Mouse (Mus musculus) kidney, embryonic 16.5 days (tissue): ENCODE measurements around the gene Tmem178. TPM values are rescaled to one million over a fixed set of nuclear protein-coding genes. Genes with fewer than 3 reads are reported as not detected.

Source experiments
- ATAC-seq: fragments of 200-750 bp; cut with Nextera tagmentation; 2 replicates; pipeline ENCODE4 v1.8.0; 2017; ENCODE audit warnings: moderate TSS enrichment; ENCODE audit not compliant: low FRiP score, low TSS enrichment
- H3K27ac ChIP-seq: fragments of 300-500 bp; sonication (generic); 2 replicates; pipeline ENCODE4 v1.5.1; 2014; ENCODE audit warnings: low read length
- H3K27me3 ChIP-seq: fragments of 300-500 bp; sonication (generic); 2 replicates; pipeline ENCODE4 v1.6.1; 2014; ENCODE audit warnings: low read length, control low read depth, mixed read lengths; ENCODE audit not compliant: insufficient read depth
- H3K36me3 ChIP-seq: fragments of 300-500 bp; sonication (generic); 2 replicates; pipeline ENCODE4 v1.6.1; 2014; ENCODE audit warnings: low read length, control low read depth, mixed read lengths; ENCODE audit not compliant: insufficient read depth
- H3K4me1 ChIP-seq: fragments of 300-500 bp; sonication (generic); 2 replicates; pipeline ENCODE4 v1.6.1; 2014; ENCODE audit warnings: low read length, control low read depth, mixed read lengths; ENCODE audit not compliant: insufficient read depth
- H3K4me2 ChIP-seq: fragments of 300-500 bp; sonication (generic); replicated peaks from 2 replicates; pipeline ENCODE4 v1.6.1; 2014; ENCODE audit warnings: low read depth, low read length
- H3K4me3 ChIP-seq: fragments of 300-500 bp; sonication (generic); 2 replicates; pipeline ENCODE4 v1.5.1; 2014; ENCODE audit warnings: mild to moderate bottlenecking, low read length
- H3K9ac ChIP-seq: fragments of 300-500 bp; sonication (generic); replicated peaks from 2 replicates; pipeline ENCODE4 v1.6.1; 2014; ENCODE audit warnings: low read length
- H3K9me3 ChIP-seq: fragments of 300-500 bp; sonication (generic); 2 replicates; pipeline ENCODE4 v1.6.1; 2016; ENCODE audit warnings: low read length, control low read depth
- WGBS: fragments of 180-500 bp; shearing (Covaris S2); extraction: QIAGEN DNeasy Blood & Tissue Kit; methylation state at CpG from one replicate; pipeline ENCODE4 v1.1.7; 2014; 5-methylcytosine and 5-hydroxymethylcytosine counted together
- polyA plus RNA-seq: library from polyadenylated mRNA; unstranded; fragments of >200 nt; fragmentation: Nextera tagmentation; extraction: Ambion mirVana; gene quantifications from 2 replicates; pipeline ENCODE4 v1.2.1, GENCODE M21; 2015

Tmem178 gene
- polyA plus RNA-seq, 1 experiment from 2014 or later = 16.8 TPM

- no peaks in the 10 kb centered on the region for H3K4me1 ChIP-seq
- no peak overlapping the region for H3K4me3 ChIP-seq
- no peak overlapping the region for H3K4me2 ChIP-seq
- no peaks in the 10 kb centered on the region for H3K27me3 ChIP-seq
- WGBS = 70% methylated on average over 5 of the region's 5 CpGs
- no peak overlapping the region for H3K9ac ChIP-seq
- H3K9me3 ChIP-seq = no peaks in the 10 kb centered on the region
- ATAC-seq = no peak
- peaks cover 46% of the 10 kb centered on the region for H3K36me3 ChIP-seq
- no peak overlapping the region for H3K27ac ChIP-seq
Observed at GRCm38 (mm10) chr17:81035354-81035753, 90.9 kb downstream of the Tmem178 start.

GRCm38 (mm10) chr17:81038707-81039408, 94.4 kb downstream of the Tmem178 start:
- WGBS = 91% methylated on average over 2 of the region's 2 CpGs
- Histone ChIP-seq H3K36me3 (peaks cover 47% of the 10 kb centered on the region), H3K9ac (no peak overlapping the region), H3K27me3 (no peaks in the 10 kb centered on the region), H3K4me1 (no peaks in the 10 kb centered on the region), H3K4me3 (no peak overlapping the region), H3K9me3 (no peaks in the 10 kb centered on the region), H3K4me2 (no peak overlapping the region), H3K27ac (no peak overlapping the region)
- no peak for ATAC-seq

- Histone ChIP-seq H3K9ac (no peak overlapping the region), H3K27me3 (no peaks in the 10 kb centered on the region), H3K4me2 (no peak overlapping the region), H3K4me1 (no peaks in the 10 kb centered on the region), H3K27ac (no peak overlapping the region), H3K36me3 (peaks cover 47% of the 10 kb centered on the region), H3K4me3 (no peak overlapping the region), H3K9me3 (no peaks in the 10 kb centered on the region)
- WGBS = 91% methylated on average over 2 of the region's 2 CpGs
- ATAC-seq = no peak
Observed at GRCm38 (mm10) chr17:81041662-81042061, 97.2 kb downstream of the Tmem178 start.

- Histone ChIP-seq H3K9me3 (no peaks in the 10 kb centered on the region), H3K4me2 (no peak overlapping the region), H3K27ac (no peak overlapping the region), H3K9ac (no peak overlapping the region), H3K36me3 (peaks cover 29% of the 10 kb centered on the region), H3K27me3 (no peaks in the 10 kb centered on the region), H3K4me3 (no peak overlapping the region), H3K4me1 (no peaks in the 10 kb centered on the region)
- ATAC-seq = no peak
- 88% methylated on average over 3 of the region's 3 CpGs for WGBS
Observed at GRCm38 (mm10) chr17:81044356-81044755, 99.9 kb downstream of the Tmem178 start.

GRCm38 (mm10) chr17:81045115-81045514, 100.7 kb downstream of the Tmem178 start:
- Histone ChIP-seq H3K9me3 (no peaks in the 10 kb centered on the region), H3K36me3 (peaks cover 24% of the 10 kb centered on the region), H3K9ac (no peak overlapping the region), H3K4me2 (no peak overlapping the region), H3K27ac (no peak overlapping the region), H3K4me3 (no peak overlapping the region), H3K27me3 (no peaks in the 10 kb centered on the region), H3K4me1 (no peaks in the 10 kb centered on the region)
- WGBS = 96% methylated on average over 6 of the region's 6 CpGs
- ATAC-seq = no peak

GRCm38 (mm10) chr17:81045525-81046150, 101.2 kb downstream of the Tmem178 start:
- H3K4me1 ChIP-seq = no peaks in the 10 kb centered on the region
- H3K9me3 ChIP-seq = no peaks in the 10 kb centered on the region
- no peak for ATAC-seq
- H3K4me3 ChIP-seq = no peak overlapping the region
- no peak overlapping the region for H3K4me2 ChIP-seq
- no peak overlapping the region for H3K9ac ChIP-seq
- no peak overlapping the region for H3K27ac ChIP-seq
- H3K27me3 ChIP-seq = no peaks in the 10 kb centered on the region
- WGBS = 92% methylated on average over 9 of the region's 9 CpGs
- H3K36me3 ChIP-seq = peaks cover 25% of the 10 kb centered on the region; the same call in 1 of the 2 replicates

GRCm38 (mm10) chr17:81047930-81048564, 103.6 kb downstream of the Tmem178 start:
- H3K4me3 ChIP-seq = no peak overlapping the region
- no peaks in the 10 kb centered on the region for H3K9me3 ChIP-seq
- no peak overlapping the region for H3K9ac ChIP-seq
- peaks cover 19% of the 10 kb centered on the region for H3K36me3 ChIP-seq
- no peaks in the 10 kb centered on the region for H3K4me1 ChIP-seq
- ATAC-seq = no peak
- WGBS = 75% methylated on average over 7 of the region's 7 CpGs
- no peaks in the 10 kb centered on the region for H3K27me3 ChIP-seq
- no peak overlapping the region for H3K4me2 ChIP-seq
- no peak overlapping the region for H3K27ac ChIP-seq

Other genes with a start within 250 kb of the Tmem178 start
- 22.8 and 23.4 TPM in 2 replicates for gene Map4k3, start 216.1 kb upstream of the Tmem178 start, polyA plus RNA-seq
- 13.7 and 14.6 TPM in 2 replicates for gene Thumpd2, start 120.5 kb downstream of the Tmem178 start, polyA plus RNA-seq